Mouse (Mus musculus): ENCODE data around the gene Cask. TPM values are rescaled to one million over a fixed set of nuclear protein-coding genes. Genes with fewer than 3 reads are reported as not detected.

Gene Cask
- total RNA-seq, 2 experiments from 2014 or later: 123 to 128 TPM

- DNase-seq (ENCODE audit: low spot score in 2 of 2): no peak
- intact Hi-C loops (cut with DNase I): loop anchor here (5.0 kb wide), 1 partner anchor 117 kb away; no protein-coding TSS in a partner anchor
These were observed 121.2 kb downstream of the Cask start for GRCm38 (mm10) chrX:13729835-13730480.

DNA sequence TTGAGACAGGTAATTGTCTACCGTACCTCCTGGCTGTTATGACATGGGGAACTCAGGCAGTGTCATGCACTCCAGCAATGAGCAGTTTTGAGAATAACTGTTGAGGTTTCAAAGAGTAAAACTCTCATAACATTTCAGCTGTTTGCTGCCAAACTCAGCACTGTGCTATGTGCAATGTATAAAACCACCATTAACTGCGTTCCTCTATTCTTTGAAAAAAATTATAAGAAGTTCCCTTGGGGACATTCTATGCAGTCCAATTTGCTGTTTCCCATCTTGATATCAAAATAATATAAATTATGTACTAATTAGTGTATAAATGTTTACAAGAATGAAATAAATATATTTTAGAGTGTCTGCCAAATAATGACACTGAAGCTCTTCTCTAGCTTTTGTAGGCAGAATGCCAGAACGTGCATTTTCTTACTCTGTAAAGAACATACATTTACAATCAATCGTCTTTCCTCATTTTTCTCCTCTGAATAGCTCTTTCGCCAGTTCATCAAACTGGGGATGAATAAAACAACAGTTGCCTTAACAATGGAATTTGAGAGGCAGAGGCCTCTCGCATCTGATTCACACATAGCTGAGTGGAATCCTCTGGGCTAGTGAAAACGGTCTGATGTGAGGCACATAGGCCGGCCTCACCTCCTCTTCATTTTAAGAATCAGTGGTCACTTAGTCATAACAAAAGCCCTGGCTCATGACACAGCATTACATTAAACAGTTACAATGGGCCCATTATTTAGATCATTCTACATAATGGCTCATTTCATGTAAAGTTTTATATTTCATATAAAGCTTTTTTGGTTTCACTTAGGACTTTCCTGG lies 125.4 kb downstream of the Cask start:
- no peak for DNase-seq (ENCODE audit: low spot score in 2 of 2)
- intact Hi-C loops (cut with DNase I): no loop called here

DNA sequence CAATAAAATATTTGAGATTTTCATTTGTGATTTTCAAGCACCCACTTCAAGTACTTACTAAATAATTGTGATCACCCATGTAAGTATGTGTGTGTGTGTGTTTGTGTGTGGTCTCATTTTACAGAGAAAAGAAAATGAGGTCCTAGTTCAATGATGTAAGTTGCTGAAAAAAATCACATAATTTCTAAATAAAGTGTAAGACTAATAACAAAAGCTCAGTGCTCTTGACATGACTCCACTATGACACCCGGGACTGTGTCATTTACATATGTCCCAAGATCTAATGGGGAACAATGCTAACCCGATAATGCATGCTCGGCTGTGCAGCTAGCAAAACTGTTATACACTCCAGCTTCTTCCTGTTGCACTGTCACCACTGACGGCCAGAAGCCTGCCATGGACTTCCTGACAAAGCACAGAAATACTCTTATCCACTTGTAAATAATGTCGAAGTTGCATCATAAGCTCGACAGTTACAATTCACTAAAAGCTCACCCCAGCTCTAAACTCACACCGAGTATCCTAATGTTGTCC lies 130.8 kb downstream of the Cask start:
- DNase-seq (ENCODE audit: low spot score in 2 of 2): no peak
- intact Hi-C loops (cut with DNase I): no loop called here

- DNase-seq (ENCODE audit: low spot score in 2 of 2): peak in 1 of 2 experiments; percentile 14
- intact Hi-C loops (cut with DNase I): no loop called here
These were observed 132.9 kb downstream of the Cask start for GRCm38 (mm10) chrX:13718283-13718682.

GRCm38 (mm10) chrX:13716796-13717569 lies 134.2 kb downstream of the Cask start:
- intact Hi-C loops (cut with DNase I): no loop called here

DNA sequence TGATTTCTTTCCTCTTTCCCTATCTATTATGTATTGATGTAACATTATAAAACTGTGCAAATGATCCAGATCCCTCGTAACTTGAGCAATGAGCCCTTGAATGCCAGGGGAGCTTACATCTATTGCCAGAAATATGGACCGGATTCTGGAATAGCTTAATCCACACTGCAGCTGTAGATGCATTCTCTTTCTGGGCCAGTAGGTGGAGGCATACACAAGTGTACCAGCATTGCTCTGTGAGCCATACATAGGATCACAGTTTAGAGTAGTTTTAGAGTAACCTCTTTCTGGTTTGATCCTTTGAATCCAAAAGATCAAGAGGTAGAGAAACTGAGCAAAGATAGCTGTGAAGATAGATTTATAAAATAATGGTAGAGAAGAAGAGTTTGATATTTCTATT lies 141.0 kb downstream of the Cask start:
- intact Hi-C loops (cut with DNase I): loop anchor here (2.0 kb wide), 1 partner anchor 135 kb away; no protein-coding TSS in a partner anchor
- peak; percentile 60 to 64 for DNase-seq (ENCODE audit: low spot score in 2 of 2)

More at GRCm38 (mm10) chrX:13716796-13717569, 134.2 kb downstream of the Cask start:
- no peak for DNase-seq (ENCODE audit: low spot score in 2 of 2)

GRCm38 (mm10) chrX:13705051-13705450 lies 146.1 kb downstream of the Cask start:
- intact Hi-C loops (cut with DNase I): no loop called here
- DNase-seq (ENCODE audit: low spot score in 2 of 2): no peak

- intact Hi-C loops (cut with DNase I): no loop called here
These were observed 150.5 kb downstream of the Cask start for GRCm38 (mm10) chrX:13700681-13701080.

GRCm38 (mm10) chrX:13691865-13692264 lies 159.3 kb downstream of the Cask start:
- intact Hi-C loops (cut with DNase I): no loop called here
- no peak for DNase-seq (ENCODE audit: low spot score in 2 of 2)

More at GRCm38 (mm10) chrX:13700681-13701080, 150.5 kb downstream of the Cask start:
- no peak for DNase-seq (ENCODE audit: low spot score in 2 of 2)

DNA sequence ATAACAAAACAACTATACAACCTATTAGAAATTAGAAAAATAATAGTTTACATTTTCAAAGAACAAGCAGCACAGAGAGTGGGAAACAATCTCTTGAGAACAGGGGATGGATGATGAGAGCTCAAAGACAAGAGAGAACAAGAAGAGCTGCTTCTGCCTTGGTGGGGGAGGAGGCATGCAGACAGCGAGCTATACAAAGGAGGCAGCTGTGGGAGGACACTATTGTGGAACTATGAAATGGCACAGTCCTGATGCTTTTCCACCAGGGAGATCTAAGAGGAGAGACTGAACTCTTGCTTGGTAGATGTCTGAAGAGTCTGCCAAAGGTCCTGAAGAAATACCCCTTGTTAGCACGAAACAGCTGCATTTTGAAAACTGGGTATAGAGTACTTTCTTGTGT lies 162.8 kb downstream of the Cask start:
- intact Hi-C loops (cut with DNase I): no loop called here
- DNase-seq (ENCODE audit: low spot score in 2 of 2): peak; percentile 10 to 74

DNA sequence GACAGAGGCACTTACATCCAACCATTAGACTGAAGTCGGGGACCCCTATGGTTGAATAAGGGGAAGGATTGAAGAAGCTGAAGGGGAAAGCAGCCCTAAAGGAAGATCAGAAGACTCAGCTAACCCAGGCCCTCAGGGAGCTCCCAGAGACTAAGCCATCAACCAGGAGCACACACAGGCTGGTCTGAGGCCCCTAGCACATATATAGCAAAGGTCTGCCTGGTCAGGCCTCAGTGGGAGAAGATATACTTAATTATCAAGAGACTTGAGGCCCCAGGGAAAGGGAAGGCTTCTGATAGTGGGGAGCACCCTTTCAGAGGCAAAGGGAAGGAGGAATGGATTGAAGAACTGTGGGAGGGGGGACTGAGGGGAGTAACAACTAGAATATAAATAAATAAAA lies 164.6 kb downstream of the Cask start:
- intact Hi-C loops (cut with DNase I): no loop called here
- DNase-seq (ENCODE audit: low spot score in 2 of 2): no peak

GRCm38 (mm10) chrX:13681748-13682147 lies 169.4 kb downstream of the Cask start:
- intact Hi-C loops (cut with DNase I): no loop called here
- peak in 1 of 2 experiments; percentile 58 for DNase-seq (ENCODE audit: low spot score in 2 of 2)

DNA sequence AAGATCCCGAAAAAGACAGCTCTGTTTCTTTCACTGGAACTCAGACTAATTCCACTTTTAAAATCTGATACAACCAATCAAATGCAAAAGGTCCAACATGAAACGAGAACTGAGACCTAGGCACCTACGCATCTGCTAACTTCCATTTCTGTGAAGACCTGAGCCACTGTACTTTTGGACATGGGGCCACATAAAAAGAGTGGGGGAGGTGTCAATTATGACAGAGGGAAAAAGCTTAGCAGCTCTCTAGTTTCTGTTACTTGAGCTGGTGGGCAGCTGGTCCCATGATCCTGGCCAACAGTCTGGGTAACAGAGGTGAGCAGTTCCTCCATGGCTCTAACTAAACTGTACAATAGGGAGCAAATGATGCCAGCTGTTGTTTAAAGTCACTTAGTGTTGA lies 178.2 kb downstream of the Cask start:
- DNase-seq (ENCODE audit: low spot score in 2 of 2): no peak
- intact Hi-C loops (cut with DNase I): no loop called here

DNA sequence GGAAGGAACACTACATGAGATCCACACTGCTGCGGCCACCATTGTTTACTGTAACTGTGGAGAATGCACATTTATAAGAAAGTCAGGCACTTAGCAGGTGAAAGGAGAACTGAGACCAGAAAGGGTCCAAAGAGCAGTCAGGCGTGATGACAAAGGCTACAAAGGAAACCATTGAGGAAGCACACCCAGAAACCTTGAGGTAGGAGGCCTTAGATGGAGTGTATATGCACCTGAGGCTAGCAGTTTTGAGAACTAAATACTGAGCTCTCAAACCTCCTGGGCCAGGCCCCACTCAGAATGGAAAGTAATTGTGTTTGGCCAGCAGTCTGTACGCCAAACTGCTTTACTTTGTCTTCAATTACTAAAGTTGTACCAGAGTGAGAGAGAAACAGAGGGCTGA lies 180.8 kb downstream of the Cask start:
- intact Hi-C loops (cut with DNase I): no loop called here
- DNase-seq (ENCODE audit: low spot score in 2 of 2): no peak

- intact Hi-C loops (cut with DNase I): no loop called here
- no peak for DNase-seq (ENCODE audit: low spot score in 2 of 2)
These were observed 182.3 kb downstream of the Cask start for GRCm38 (mm10) chrX:13668867-13669266.

DNA sequence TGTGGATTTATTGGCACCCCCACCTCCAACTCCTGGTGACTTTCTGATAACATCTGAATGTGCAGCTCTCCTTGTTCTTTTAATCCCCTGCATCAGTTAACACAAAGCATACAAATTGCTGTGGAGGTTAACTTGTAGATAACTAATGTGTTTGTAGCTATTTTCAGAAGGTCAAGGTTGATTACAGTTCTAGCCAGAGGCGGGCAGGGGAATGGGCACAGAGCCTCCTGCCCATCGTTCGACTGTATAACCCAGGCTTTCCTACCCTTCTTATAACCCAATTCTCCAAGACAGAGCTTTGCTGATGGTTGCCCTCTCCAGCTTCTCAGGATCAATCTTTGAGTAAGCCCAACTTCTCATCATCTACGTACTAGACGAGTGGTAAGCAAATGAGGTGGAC lies 190.1 kb downstream of the Cask start, which contains the start of gene Gpr82:
Gene Gpr82, plus strand, starts transcription at position 301 of the 400 bp plus-strand sequence.
- intact Hi-C loops (cut with DNase I): no loop called here
- DNase-seq (ENCODE audit: low spot score in 2 of 2): no peak

DNA sequence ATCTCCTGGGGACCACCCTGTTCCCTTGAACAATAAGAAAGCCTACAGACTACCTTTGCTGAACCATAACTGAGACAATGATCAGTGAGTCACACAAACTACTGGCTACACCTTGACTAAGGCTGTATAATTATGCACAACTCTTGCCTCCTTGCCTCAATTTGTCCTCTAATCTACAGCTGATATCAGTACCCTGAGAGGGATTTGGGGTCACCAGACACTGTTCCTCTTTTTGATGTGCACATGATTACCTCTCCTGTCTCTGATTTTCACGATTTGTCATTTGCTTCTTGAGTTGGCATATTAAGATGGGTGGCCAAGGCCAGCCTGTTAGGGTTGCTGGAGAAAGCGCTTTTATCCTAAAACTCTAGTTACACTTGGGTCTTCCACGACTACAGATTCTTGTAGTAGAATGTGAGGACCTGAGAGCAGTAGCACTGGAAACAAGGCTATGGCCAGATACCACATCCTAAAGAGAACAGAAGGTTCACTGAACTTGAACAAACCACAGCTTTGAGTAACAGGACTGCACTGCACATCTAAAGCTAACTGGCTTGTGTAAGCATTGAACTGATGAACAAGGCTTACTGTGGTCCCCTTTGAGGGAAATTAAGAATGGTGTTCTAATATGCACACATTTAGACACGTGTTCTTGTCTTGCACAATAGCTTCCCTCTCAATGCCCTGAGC lies 191.8 kb downstream of the Cask start:
- intact Hi-C loops (cut with DNase I): loop anchor here (5.0 kb wide), 4 partner anchors 142 to 377 kb away; partner anchors contain the start of gene Ddx3x
- DNase-seq (ENCODE audit: low spot score in 2 of 2): no peak

DNA sequence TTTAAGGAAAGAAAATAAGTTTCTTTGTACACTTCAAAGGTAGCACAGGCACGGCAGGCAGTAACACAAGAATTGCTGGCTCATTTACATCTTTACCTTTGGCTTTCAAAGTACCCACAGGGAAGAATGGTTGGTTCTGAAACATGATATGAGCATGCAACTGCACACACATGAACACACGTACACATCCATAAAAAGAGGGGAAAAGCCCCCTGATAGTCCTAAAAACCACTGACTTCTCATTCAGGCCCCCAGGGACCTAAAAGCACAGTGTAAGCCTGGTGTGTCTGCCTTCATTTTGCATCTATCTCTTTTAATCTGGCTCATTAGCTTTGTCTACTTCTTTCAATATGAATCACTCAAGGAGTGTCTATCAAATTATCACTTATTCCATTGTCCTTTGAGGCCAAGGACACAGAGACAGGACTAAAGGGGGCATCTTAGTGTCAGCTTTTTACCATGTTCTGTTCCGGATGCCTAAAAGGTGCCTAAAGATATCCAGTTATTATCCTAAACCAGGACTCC lies 192.5 kb downstream of the Cask start:
- intact Hi-C loops (cut with DNase I): loop anchor here (5.0 kb wide), 4 partner anchors 141 to 376 kb away; partner anchors contain the start of gene Ddx3x
- no peak for DNase-seq (ENCODE audit: low spot score in 2 of 2)

DNA sequence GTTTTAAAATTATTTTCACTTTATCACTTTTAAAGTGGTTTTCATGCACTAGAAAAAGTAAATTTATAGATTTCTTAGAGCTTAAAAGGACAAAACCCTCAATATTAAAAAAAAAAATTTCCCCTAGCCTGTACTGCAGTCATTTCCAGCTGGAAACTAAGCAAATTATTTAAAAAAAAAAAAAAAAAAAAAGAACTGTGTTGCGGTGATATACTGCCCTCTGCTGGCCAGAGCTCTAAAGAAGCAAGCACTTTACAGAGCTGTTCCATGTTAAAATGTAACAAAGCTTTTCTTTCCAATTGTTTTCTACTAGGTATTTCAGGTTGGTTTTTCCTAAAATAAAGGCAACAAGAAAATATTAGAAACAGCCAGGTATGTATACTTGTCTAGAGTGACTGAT lies 194.4 kb downstream of the Cask start:
- DNase-seq (ENCODE audit: low spot score in 2 of 2): peak; percentile 47 to 55
- intact Hi-C loops (cut with DNase I): loop anchor here (2.0 to 5.0 kb wide), 5 partner anchors 139 to 432 kb away; partner anchors contain the start of gene Ddx3x
